Mouse (Mus musculus) liver, postnatal 0 days (tissue): ENCODE results near the gene Adamts17.

Experiments
- CTCF ChIP-seq: sonication (generic); IDR thresholded peaks from 2 replicates; pipeline ENCODE4 v1.5.1; 2016; ENCODE audit warnings: antibody characterized with exemption, low read depth
- EP300 ChIP-seq: IDR thresholded peaks from 2 replicates; pipeline ENCODE4 v1.6.1; 2016; ENCODE audit warnings: antibody characterized with exemption, low read depth, mild to moderate bottlenecking

DNA sequence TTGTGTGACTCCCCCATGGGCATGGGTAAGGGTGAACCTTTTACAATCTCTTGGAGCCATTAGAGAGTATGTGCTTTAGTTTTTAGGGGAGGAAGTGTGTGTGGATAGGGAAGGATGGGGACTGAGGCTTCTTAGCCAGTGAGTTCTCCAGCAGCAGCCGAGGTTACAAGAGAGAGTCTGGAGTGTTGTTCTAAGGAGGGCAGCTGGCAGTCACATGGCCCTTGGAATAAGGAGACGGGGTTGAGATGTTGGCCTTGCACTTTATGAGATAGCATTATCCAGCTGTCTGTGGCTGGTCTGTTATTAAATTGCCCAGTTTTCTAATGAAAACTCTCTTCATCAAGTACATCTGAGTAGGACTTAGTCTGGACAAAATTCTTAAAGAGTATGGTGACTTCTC is 4.3 kb downstream of the Adamts17 start:
- TF ChIP-seq CTCF (no peak), EP300 (no peak)
